Mouse (Mus musculus) G1E (cell line): ENCODE results near the gene Gprc5a. TPM values are rescaled to one million over a fixed set of nuclear protein-coding genes. Genes with fewer than 3 reads are reported as not detected.

Experiments used
- ATAC-seq: 2 replicates; pipeline ENCODE4 v1.8.0; 2016; ENCODE audit warnings: mild to moderate bottlenecking; ENCODE audit not compliant: insufficient number of reproducible peaks, poor library complexity, low FRiP score, severe bottlenecking; ENCODE audit errors: extremely low read depth
- DNase-seq: peaks from one replicate; pipeline ENCODE4 v3.0.0; 2012; ENCODE audit warnings: low spot score
- H3K27me3 ChIP-seq: 2 replicates; pipeline ENCODE4 v1.6.1; 2012; ENCODE audit warnings: mild to moderate bottlenecking, low read length, inconsistent platforms; ENCODE audit not compliant: insufficient read depth
- H3K36me3 ChIP-seq: replicated peaks from 2 replicates; pipeline ENCODE3; 2012; ENCODE audit warnings: mild to moderate bottlenecking, inconsistent platforms
- H3K4me1 ChIP-seq: 2 replicates; pipeline ENCODE4 v1.6.1; 2012; ENCODE audit warnings: low read depth, low read length, inconsistent platforms, mixed read lengths; ENCODE audit not compliant: insufficient read depth
- H3K4me3 ChIP-seq: 2 replicates; pipeline ENCODE4 v1.5.1; 2012; ENCODE audit warnings: low read depth, mild to moderate bottlenecking, inconsistent platforms, low read length, moderate library complexity, mixed read lengths
- H3K9me3 ChIP-seq: replicated peaks from 2 replicates; pipeline ENCODE4 v1.6.1; 2012; ENCODE audit warnings: inconsistent platforms
- CTCF ChIP-seq: IDR thresholded peaks from 2 replicates; pipeline ENCODE4 v1.5.1; 2012; ENCODE audit warnings: low read depth, low read length, inconsistent platforms, mixed read lengths
- GATA1 ChIP-seq: IDR thresholded peaks from 2 replicates; pipeline ENCODE4 v1.6.1; 2012; ENCODE audit warnings: borderline replicate concordance, low read length, inconsistent platforms, mixed read lengths
- GATA2 ChIP-seq: IDR thresholded peaks from 2 replicates; pipeline ENCODE4 v1.6.1; 2012; ENCODE audit warnings: low read depth, low read length, inconsistent platforms, borderline replicate concordance
- POLR2AphosphoS5 ChIP-seq: IDR thresholded peaks from 2 replicates; pipeline ENCODE4 v1.6.1; 2012; ENCODE audit warnings: low read depth, low read length, inconsistent platforms; ENCODE audit not compliant: insufficient replicate concordance
- TAL1 ChIP-seq: conservative IDR thresholded peaks from 2 replicates; pipeline ENCODE4 v1.6.1; 2012; ENCODE audit warnings: low read depth, low read length, inconsistent platforms, mixed read lengths
- polyA plus RNA-seq: library from polyadenylated mRNA; stranded (reverse); fragments of >175 nt; gene quantifications from 2 replicates; pipeline ENCODE4 v1.2.3, GENCODE M21; 2012
- total RNA-seq, 2 experiments: library from RNA; stranded (forward) in 1 of 2; stranded (reverse) in 1 of 2; fragments of 200-1000 nt in 1 of 2; fragments of >200 nt in 1 of 2; fragmentation: Nextera tagmentation in 1 of 2; gene quantifications; 2 replicates each; pipeline ENCODE4 v1.2.3; 2014 to 2017

The Gprc5a gene
- total and polyA plus RNA-seq, 3 experiments = not detected

DNA sequence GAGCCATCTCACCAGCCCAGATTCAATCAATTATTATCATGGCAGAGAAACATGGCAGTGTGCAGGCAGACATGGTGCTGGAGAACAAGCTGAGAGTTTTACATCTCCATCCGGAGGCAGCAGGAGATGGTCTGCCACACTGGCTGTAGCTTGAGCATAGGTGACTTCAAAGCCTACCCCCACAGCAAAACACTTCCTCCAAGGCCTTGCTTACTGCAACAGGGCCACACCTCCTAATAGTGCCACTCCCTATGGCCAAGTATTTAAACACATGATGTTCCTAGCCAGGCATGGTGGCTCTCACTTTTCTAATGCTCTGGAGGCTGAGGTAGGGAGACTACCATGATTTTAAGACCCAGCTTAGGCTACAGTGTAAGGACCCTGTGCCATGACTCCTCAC is 20.3 kb downstream of the Gprc5a start:
- no peak for ATAC-seq
- no peak overlapping the region for H3K4me3 ChIP-seq
- no peak for DNase-seq
- TF ChIP-seq GATA1 (no peak), POLR2AphosphoS5 (no peak), TAL1 (no peak), CTCF (no peak), GATA2 (no peak)
- no peaks in the 10 kb centered on the region; the same call in 1 of the 2 replicates for H3K27me3 ChIP-seq
- H3K9me3 ChIP-seq = no peaks in the 10 kb centered on the region
- H3K4me1 ChIP-seq = no peaks in the 10 kb centered on the region
- H3K36me3 ChIP-seq = no peaks in the 10 kb centered on the region

- H3K27me3 ChIP-seq = no peaks in the 10 kb centered on the region; the same call in 1 of the 2 replicates
- peak; percentile 66 for ATAC-seq
These were observed 22.4 kb downstream of the Gprc5a start for GRCm38 (mm10) chr6:135087721-135088451.

GRCm38 (mm10) chr6:135089786-135090185 is 24.3 kb downstream of the Gprc5a start:
- no peaks in the 10 kb centered on the region for H3K4me1 ChIP-seq
- no peak overlapping the region for H3K4me3 ChIP-seq
- no peaks in the 10 kb centered on the region for H3K9me3 ChIP-seq
- no peak for ATAC-seq
- no peaks in the 10 kb centered on the region for H3K36me3 ChIP-seq
- TF ChIP-seq GATA2 (no peak), TAL1 (no peak), GATA1 (no peak)
- no peaks in the 10 kb centered on the region for H3K27me3 ChIP-seq
- no peak for DNase-seq

More at GRCm38 (mm10) chr6:135087721-135088451, 22.4 kb downstream of the Gprc5a start:
- peak; percentile 41 for DNase-seq
- H3K36me3 ChIP-seq = no peaks in the 10 kb centered on the region
- H3K4me1 ChIP-seq = no peaks in the 10 kb centered on the region
- no peaks in the 10 kb centered on the region for H3K9me3 ChIP-seq
- TF ChIP-seq CTCF (peak; percentile 82), GATA1 (no peak)
- H3K4me3 ChIP-seq = no peak overlapping the region

GRCm38 (mm10) chr6:135090661-135091060 is 25.2 kb downstream of the Gprc5a start:
- ATAC-seq = no peak
- TF ChIP-seq TAL1 (no peak), POLR2AphosphoS5 (no peak), GATA1 (no peak), CTCF (no peak)
- no peaks in the 10 kb centered on the region for H3K27me3 ChIP-seq
- no peaks in the 10 kb centered on the region for H3K9me3 ChIP-seq
- no peak overlapping the region for H3K4me3 ChIP-seq
- H3K4me1 ChIP-seq = no peaks in the 10 kb centered on the region
- DNase-seq = no peak
- no peaks in the 10 kb centered on the region for H3K36me3 ChIP-seq

DNA sequence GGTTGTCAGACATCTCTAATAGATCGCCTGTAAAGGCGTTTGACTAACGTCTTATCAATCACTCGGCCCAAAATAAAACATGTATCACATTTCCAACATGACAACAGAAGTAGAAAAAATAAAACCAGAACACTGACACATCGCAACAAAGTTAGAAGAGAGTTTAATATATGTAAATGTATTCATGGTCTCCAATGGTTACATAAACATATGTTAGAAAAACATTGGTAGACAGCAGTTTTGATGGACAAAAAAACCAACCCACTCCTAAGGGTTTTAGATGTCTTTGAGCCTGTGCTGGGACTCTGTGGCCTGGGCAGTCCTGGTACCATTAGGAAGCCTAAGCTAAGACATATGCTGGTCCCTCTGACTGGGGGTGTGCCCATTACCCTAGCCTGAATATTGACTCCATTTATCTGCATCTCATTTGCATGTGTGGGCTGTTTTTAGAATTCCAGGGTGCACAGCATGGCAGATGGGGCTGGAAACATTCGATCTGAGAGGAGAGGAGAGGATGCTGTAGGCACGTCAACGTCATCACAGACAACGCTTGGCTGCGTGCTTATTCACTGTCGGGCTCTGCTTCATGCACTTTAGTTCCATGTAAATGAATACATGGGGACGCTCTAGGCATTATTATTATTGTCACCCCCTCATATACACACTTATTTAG is 27.5 kb downstream of the Gprc5a start:
- DNase-seq = no peak
- Histone ChIP-seq H3K36me3 (no peaks in the 10 kb centered on the region), H3K27me3 (no peaks in the 10 kb centered on the region), H3K4me1 (no peaks in the 10 kb centered on the region), H3K9me3 (no peaks in the 10 kb centered on the region), H3K4me3 (no peak overlapping the region)
- no peak for ATAC-seq
- TF ChIP-seq GATA1 (no peak), TAL1 (no peak), CTCF (no peak), POLR2AphosphoS5 (no peak), GATA2 (no peak)

DNA sequence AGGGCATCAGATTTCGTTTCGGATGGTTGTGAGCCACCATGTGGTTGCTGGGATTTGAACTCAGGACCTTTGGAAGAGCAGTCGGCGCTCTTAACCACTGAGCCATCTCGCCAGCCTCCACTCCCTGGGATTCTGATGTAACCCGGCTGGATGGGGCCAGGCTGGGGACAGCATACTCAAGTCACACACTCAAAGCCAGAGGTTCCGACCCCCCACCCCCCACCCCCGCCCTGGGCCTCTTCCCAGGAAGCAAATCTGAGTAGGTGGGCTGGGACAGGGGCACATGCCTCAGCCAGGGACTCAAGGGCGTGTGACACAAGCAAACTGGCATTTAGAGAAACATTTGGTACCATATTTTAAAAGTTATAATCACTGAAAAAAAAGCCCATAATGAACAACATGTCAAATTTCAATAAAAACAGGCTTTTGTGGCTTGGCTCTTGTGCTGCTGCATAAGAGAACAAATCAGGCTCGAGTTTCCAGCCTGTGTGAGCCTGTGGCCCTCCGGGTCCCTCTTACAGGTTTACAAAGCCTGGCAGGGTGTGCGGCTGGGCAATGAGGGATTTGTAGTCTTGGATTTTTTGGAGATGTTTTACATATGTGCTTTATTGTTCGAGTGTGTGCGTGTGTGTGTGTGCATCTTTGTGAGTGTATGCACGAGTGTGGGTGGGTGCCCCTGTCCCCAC is 35.5 kb downstream of the Gprc5a start:
- Histone ChIP-seq H3K27me3 (no peaks in the 10 kb centered on the region), H3K36me3 (no peaks in the 10 kb centered on the region), H3K4me1 (no peaks in the 10 kb centered on the region), H3K9me3 (no peaks in the 10 kb centered on the region), H3K4me3 (no peak overlapping the region)
- DNase-seq = no peak
- no peak for ATAC-seq
- no peak for TF ChIP-seq GATA2
- no peak for TF ChIP-seq POLR2AphosphoS5
- no peak for TF ChIP-seq CTCF
- no peak for TF ChIP-seq TAL1
- TF ChIP-seq GATA1 = no peak
